Mouse (Mus musculus) stomach, embryonic 14.5 days (tissue): ENCODE data around the gene Cdkn2b. TPM values are rescaled to one million over a fixed set of nuclear protein-coding genes. Genes with fewer than 3 reads are reported as not detected.

ENCODE experiments used
- ATAC-seq: fragments of 200-750 bp; cut with Nextera tagmentation; 2 replicates; pipeline ENCODE4 v1.8.0; 2017; ENCODE audit warnings: low read depth, moderate TSS enrichment; ENCODE audit not compliant: insufficient number of reproducible peaks, insufficient read depth, low FRiP score
- H3K27ac ChIP-seq: fragments of 300-500 bp; sonication (generic); 2 replicates; pipeline ENCODE4 v1.5.1; 2014; ENCODE audit warnings: mild to moderate bottlenecking, low read length, moderate library complexity, mixed read lengths
- H3K27me3 ChIP-seq: fragments of 300-500 bp; sonication (generic); 2 replicates; pipeline ENCODE4 v1.6.1; 2014; ENCODE audit warnings: low read length, control low read depth, mixed read lengths; ENCODE audit not compliant: control insufficient read depth, insufficient read depth
- H3K36me3 ChIP-seq: fragments of 300-500 bp; sonication (generic); 2 replicates; pipeline ENCODE4 v1.6.1; 2014; ENCODE audit warnings: mild to moderate bottlenecking, control low read depth, low read length, moderate library complexity, mixed read lengths; ENCODE audit not compliant: control insufficient read depth, insufficient read depth
- H3K4me1 ChIP-seq: fragments of 300-500 bp; sonication (generic); 2 replicates; pipeline ENCODE4 v1.6.1; 2014; ENCODE audit warnings: low read length, control low read depth, mixed read lengths; ENCODE audit not compliant: control insufficient read depth, insufficient read depth
- H3K4me2 ChIP-seq: fragments of 300-500 bp; sonication (generic); replicated peaks from 2 replicates; pipeline ENCODE4 v1.6.1; 2014; ENCODE audit warnings: low read depth, low read length, control low read depth
- H3K4me3 ChIP-seq: fragments of 300-500 bp; sonication (generic); 2 replicates; pipeline ENCODE4 v1.5.1; 2014; ENCODE audit warnings: low read depth, low read length, control low read depth
- H3K9ac ChIP-seq: fragments of 300-500 bp; sonication (generic); replicated peaks from 2 replicates; pipeline ENCODE4 v1.6.1; 2014; ENCODE audit warnings: low read depth, mild to moderate bottlenecking, control low read depth, low read length, moderate library complexity, mixed read lengths
- H3K9me3 ChIP-seq: fragments of 300-500 bp; sonication (generic); 2 replicates; pipeline ENCODE4 v1.6.1; 2016; ENCODE audit warnings: low read depth, low read length, control low read depth; ENCODE audit not compliant: control insufficient read depth
- whole genome bisulfite sequencing: fragments of 180-500 bp; shearing (Covaris S2); extraction: QIAGEN DNeasy Blood & Tissue Kit; methylation state at CpG from one replicate; pipeline ENCODE4 v1.1.7; 2014; 5-methylcytosine and 5-hydroxymethylcytosine counted together
- polyA plus RNA-seq: library from polyadenylated mRNA; unstranded; fragments of >200 nt; fragmentation: Nextera tagmentation; extraction: Ambion mirVana; gene quantifications from 2 replicates; pipeline ENCODE4 v1.2.1, GENCODE M21; 2014

The Cdkn2b gene
- polyA plus RNA-seq, 1 experiment from 2014 or later, result 4.9 TPM

GRCm38 (mm10) chr4:89282661-89283060 is 28.2 kb downstream of the Cdkn2b start:
- Histone ChIP-seq H3K4me2 (no peak overlapping the region), H3K9me3 (no peaks in the 10 kb centered on the region), H3K27ac (no peak overlapping the region), H3K9ac (no peak overlapping the region), H3K4me3 (no peak overlapping the region), H3K36me3 (no peaks in the 10 kb centered on the region), H3K4me1 (no peaks in the 10 kb centered on the region), H3K27me3 (peaks cover 60% of the 10 kb centered on the region)
- no peak for ATAC-seq
- 2% methylated on average over 12 of the region's 12 CpGs for WGBS

DNA sequence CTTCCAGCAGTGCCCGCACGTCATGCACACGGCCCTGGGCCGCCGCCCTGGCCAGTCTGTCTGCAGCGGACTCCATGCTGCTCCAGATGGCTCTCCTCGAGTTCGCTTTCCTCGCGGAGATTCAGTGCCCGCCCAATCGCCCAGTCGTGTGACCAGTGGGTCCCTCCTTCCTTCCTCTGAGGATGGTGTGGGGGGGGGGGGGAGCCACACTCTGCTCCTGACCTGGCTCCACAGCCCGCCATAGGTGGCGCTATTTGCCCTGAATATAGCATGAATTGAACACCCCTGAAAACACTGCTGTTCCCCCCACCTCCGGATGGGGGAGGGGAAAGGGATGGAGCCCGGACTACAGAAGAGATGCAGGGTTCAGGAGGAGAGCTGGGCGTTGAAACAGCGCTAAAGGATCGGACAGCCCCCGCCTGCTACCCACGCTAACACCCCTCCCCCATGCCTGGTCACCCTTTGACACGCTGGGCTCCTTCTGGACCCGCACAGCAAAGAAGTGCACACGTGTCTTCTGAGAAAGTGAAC is 28.7 kb downstream of the Cdkn2b start:
- WGBS, result under 1% methylated on average over 25 of the region's 25 CpGs
- Histone ChIP-seq H3K9ac (no peak overlapping the region), H3K4me1 (no peaks in the 10 kb centered on the region), H3K4me3 (no peak overlapping the region; the same call in 1 of the 2 replicates), H3K27me3 (peaks cover 65% of the 10 kb centered on the region), H3K9me3 (no peaks in the 10 kb centered on the region), H3K4me2 (no peak overlapping the region), H3K27ac (no peak overlapping the region), H3K36me3 (no peaks in the 10 kb centered on the region)
- ATAC-seq, result peak; percentile 72

- WGBS, result 5% methylated on average over 7 of the region's 7 CpGs
- H3K27ac ChIP-seq, result no peak overlapping the region
Measured at GRCm38 (mm10) chr4:89281236-89281635, 29.6 kb downstream of the Cdkn2b start.

DNA sequence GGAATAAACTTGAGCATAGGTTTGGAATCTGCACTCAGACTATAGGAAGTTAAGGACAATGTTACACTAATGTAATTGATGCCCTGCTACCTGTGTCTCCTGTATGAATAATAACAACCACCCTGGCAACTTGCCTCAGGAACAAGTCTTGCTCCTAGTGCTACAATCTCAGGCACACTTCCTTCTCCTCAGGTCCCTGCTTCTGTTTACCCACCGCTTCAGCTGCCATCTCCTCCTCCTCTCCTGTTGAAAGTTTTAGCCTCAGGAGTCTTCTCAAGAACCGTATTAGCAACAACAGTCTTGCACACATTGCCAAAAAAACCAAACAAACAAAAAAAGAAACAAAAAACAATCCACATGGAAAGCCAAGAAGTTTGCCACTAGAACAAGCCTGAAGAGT is 31.2 kb downstream of the Cdkn2b start:
- Histone ChIP-seq H3K4me1 (no peaks in the 10 kb centered on the region), H3K4me2 (no peak overlapping the region), H3K9ac (no peak overlapping the region), H3K36me3 (no peaks in the 10 kb centered on the region), H3K9me3 (no peaks in the 10 kb centered on the region), H3K27ac (no peak overlapping the region), H3K27me3 (peaks cover 79% of the 10 kb centered on the region), H3K4me3 (no peak overlapping the region)
- ATAC-seq, result no peak
- 2% methylated on average over 2 of the region's 2 CpGs for WGBS

More at GRCm38 (mm10) chr4:89281236-89281635, 29.6 kb downstream of the Cdkn2b start:
- H3K27me3 ChIP-seq, result peaks cover 68% of the 10 kb centered on the region
- H3K36me3 ChIP-seq, result no peaks in the 10 kb centered on the region
- H3K9ac ChIP-seq, result no peak overlapping the region
- H3K4me1 ChIP-seq, result no peaks in the 10 kb centered on the region
- no peaks in the 10 kb centered on the region for H3K9me3 ChIP-seq
- no peak for ATAC-seq
- no peak overlapping the region for H3K4me2 ChIP-seq
- H3K4me3 ChIP-seq, result no peak overlapping the region

GRCm38 (mm10) chr4:89277381-89277940 is 33.4 kb downstream of the Cdkn2b start:
- Histone ChIP-seq H3K4me2 (no peak overlapping the region), H3K4me3 (no peak overlapping the region), H3K9me3 (no peaks in the 10 kb centered on the region), H3K4me1 (no peaks in the 10 kb centered on the region), H3K27ac (no peak overlapping the region), H3K9ac (no peak overlapping the region), H3K27me3 (peaks cover 76% of the 10 kb centered on the region), H3K36me3 (no peaks in the 10 kb centered on the region)
- ATAC-seq, result no peak
- 4% methylated on average over 5 of the region's 5 CpGs for WGBS

DNA sequence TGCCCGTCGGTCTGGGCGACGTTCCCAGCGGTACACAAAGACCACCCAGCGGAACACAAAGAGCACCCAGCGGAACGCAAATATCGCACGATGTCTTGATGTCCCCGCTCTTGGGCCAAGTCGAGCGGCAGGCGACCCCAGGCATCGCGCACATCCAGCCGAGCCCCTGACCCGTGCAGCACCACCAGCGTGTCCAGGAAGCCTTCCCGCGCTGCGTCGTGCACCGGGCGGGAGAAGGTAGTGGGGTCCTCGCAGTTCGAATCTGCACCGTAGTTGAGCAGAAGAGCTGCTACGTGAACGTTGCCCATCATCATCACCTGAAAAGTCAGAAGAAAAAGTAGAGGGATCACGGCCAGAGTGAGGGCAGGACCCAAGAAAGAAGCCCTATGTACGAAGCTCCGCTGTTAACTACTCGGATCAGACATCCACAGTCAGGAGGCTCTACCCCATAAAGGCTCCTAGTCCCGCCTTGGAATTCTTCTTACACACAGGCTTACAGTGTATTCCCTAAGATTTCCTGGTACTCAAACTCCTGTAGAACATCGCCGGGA is 34.1 kb downstream of the Cdkn2b start:
- 0% methylated on average over 37 of the region's 37 CpGs for WGBS
- ATAC-seq, result no peak
- H3K27ac ChIP-seq, result no peak overlapping the region
- H3K9ac ChIP-seq, result no peak overlapping the region
- no peaks in the 10 kb centered on the region for H3K36me3 ChIP-seq
- no peak overlapping the region for H3K4me3 ChIP-seq
- H3K4me2 ChIP-seq, result no peak overlapping the region
- H3K9me3 ChIP-seq, result no peaks in the 10 kb centered on the region
- H3K27me3 ChIP-seq, result peaks cover 76% of the 10 kb centered on the region
- H3K4me1 ChIP-seq, result no peaks in the 10 kb centered on the region

DNA sequence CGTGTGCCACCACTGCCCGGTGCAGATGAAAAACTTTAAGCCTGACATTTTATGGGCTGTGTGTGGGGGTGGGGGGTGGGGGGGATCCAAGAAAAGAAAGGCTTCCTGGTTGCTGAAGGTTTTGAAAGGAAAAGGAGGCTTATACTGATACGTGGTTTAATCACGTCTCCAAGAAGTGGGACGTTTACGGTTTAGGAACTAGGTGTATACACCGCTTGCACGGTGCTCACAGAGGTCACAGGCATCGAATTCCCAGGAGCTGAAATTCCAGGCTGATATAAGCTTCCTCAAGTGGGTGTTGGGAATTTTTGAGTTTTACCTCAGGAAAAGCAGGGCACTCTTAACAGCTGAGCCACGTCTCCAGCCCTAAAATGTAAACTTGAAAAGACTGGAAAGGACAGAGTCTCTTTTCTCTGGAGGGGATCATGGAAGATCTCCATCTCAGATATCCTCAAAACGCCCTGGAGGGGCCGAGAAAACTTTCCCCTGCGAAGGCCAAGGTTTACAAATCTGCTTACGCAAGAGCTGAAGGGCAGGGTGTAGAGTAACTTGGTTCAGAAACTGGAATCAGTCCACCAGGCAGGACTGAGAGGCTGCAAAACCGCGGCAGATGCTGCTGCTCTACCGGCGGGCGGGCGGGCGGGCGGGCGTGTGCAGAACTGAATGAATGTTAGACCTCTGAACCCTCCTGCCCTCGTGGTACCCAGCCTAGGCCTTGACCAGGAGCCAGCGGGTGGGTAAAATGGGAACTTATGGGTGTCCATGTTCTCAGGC is 34.8 kb downstream of the Cdkn2b start:
- 3% methylated on average over 25 of the region's 25 CpGs for WGBS
- no peak for ATAC-seq
- Histone ChIP-seq H3K4me1 (no peaks in the 10 kb centered on the region), H3K27ac (no peak overlapping the region), H3K4me3 (no peak overlapping the region), H3K9me3 (no peaks in the 10 kb centered on the region), H3K9ac (no peak overlapping the region), H3K36me3 (no peaks in the 10 kb centered on the region), H3K27me3 (peaks cover 75% of the 10 kb centered on the region), H3K4me2 (no peak overlapping the region)

GRCm38 (mm10) chr4:89274829-89275548 is 35.9 kb downstream of the Cdkn2b start:
- 1% methylated on average over 24 of the region's 24 CpGs for whole genome bisulfite sequencing
- Histone ChIP-seq H3K27ac (no peak overlapping the region), H3K9ac (no peak overlapping the region), H3K4me3 (no peak overlapping the region), H3K4me2 (no peak overlapping the region), H3K36me3 (no peaks in the 10 kb centered on the region), H3K9me3 (no peaks in the 10 kb centered on the region), H3K4me1 (no peaks in the 10 kb centered on the region), H3K27me3 (peaks cover 78% of the 10 kb centered on the region)
- ATAC-seq, result no peak
